Mouse (Mus musculus) megakaryocyte, embryonic 14.5 days (primary cell): Measurements from ENCODE around the gene Zfp385b. TPM values are rescaled to one million over a fixed set of nuclear protein-coding genes. Genes with fewer than 3 reads are reported as not detected.

Source experiments
- H3K27me3 ChIP-seq: replicated peaks from 2 replicates; pipeline ENCODE3; 2012; ENCODE audit warnings: inconsistent platforms
- H3K36me3 ChIP-seq: replicated peaks from 2 replicates; pipeline ENCODE3; 2012; ENCODE audit warnings: low read length, inconsistent platforms, mixed read lengths
- H3K4me1 ChIP-seq: 2 replicates; pipeline ENCODE4 v1.6.1; 2012; ENCODE audit warnings: inconsistent platforms
- H3K4me3 ChIP-seq: replicated peaks from 2 replicates; pipeline ENCODE3; 2012; ENCODE audit warnings: moderate library complexity, mild to moderate bottlenecking, inconsistent platforms
- H3K9me3 ChIP-seq: 2 replicates; pipeline ENCODE4 v1.6.1; 2012; ENCODE audit warnings: inconsistent platforms
- FLI1 ChIP-seq: IDR thresholded peaks from 2 replicates; pipeline ENCODE4 v1.6.1; 2012; ENCODE audit warnings: low read length, inconsistent platforms, mixed read lengths
- GATA1 ChIP-seq: IDR thresholded peaks from 3 replicates; pipeline ENCODE4 v1.6.1; 2012; ENCODE audit warnings: mixed read lengths, low read length, inconsistent platforms, borderline replicate concordance
- polyA plus RNA-seq: library from polyadenylated mRNA; stranded (reverse); fragments of >175 nt; gene quantifications from 2 replicates; pipeline ENCODE4 v1.2.3, GENCODE M21; 2012; ENCODE audit warnings: low replicate concordance; ENCODE audit not compliant: insufficient read depth

Gene Zfp385b
- polyA plus RNA-seq, 1 experiment: not detected

DNA sequence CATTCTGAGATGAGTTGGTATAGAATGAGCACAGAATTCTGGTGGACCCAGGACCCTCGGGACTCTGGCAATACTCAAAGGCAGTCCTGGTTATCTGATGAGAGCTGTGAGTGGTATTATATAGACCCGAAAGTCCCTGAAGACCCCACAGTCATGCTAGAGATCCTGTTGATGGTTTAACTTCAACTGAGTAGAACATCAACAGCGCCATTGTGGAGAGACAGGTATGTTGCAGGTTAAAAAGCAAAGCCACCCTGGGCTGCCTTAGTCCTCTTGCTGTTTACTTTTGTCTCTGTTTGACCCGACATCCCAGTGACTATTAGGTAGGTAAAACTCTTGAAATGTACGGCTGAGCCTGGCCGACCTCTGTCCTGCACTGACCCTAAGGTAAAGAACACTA is 431.3 kb downstream of the Zfp385b start:
- Histone ChIP-seq H3K27me3 (no peaks in the 10 kb centered on the region), H3K4me3 (no peak overlapping the region), H3K9me3 (peaks cover 7% of the 10 kb centered on the region), H3K36me3 (no peaks in the 10 kb centered on the region), H3K4me1 (no peaks in the 10 kb centered on the region)
- TF ChIP-seq FLI1 (no peak), GATA1 (no peak)

- H3K36me3 ChIP-seq: no peaks in the 10 kb centered on the region
- H3K9me3 ChIP-seq: peaks cover 6% of the 10 kb centered on the region; the same call in 1 of the 2 replicates
- no peaks in the 10 kb centered on the region for H3K4me1 ChIP-seq
- no peak for TF ChIP-seq FLI1
- TF ChIP-seq GATA1: no peak
- no peak overlapping the region for H3K4me3 ChIP-seq
- H3K27me3 ChIP-seq: no peaks in the 10 kb centered on the region
Observed at GRCm38 (mm10) chr2:77386515-77386914, 432.9 kb downstream of the Zfp385b start.

DNA sequence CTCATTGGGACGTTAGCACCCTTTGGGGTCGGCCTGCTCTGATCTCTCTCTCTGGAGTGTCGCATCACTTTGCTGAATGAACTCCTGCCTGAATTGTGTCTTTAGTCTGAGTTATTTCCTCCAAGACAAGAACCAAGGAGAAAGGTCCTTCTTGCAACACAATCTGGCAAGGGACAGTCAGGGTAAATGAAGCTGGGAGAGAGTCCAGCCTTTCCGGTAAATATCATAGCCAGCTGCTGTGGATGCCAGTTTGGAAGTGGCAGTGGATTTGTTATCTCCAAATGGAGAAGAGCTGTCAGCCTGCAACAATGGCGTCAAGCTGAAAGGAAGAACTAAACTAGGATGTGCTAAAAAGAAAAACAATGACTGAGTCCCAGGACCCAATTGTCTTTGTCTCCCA is 436.7 kb downstream of the Zfp385b start:
- Histone ChIP-seq H3K4me1 (no peaks in the 10 kb centered on the region), H3K9me3 (peaks cover 20% of the 10 kb centered on the region), H3K4me3 (no peak overlapping the region), H3K27me3 (no peaks in the 10 kb centered on the region), H3K36me3 (no peaks in the 10 kb centered on the region)
- TF ChIP-seq GATA1 (no peak), FLI1 (no peak)

DNA sequence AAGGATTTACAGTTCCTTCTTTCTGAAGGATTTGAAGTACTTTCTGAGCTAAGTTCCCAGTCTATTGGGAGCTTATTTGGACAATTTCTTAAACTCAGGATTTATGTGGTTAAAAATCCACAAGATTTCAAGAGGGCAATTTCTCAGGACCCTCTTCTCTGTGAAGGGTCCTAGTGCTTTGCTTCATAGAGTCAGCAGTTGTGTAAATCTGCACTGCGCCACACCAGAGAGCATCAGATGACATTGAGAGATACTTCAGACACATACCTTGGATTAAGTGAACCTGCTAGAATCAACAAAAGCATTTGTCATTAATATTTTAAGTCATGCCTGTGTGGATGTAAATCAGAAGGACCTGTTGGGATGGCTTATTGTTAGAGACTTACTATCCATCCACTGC is 439.5 kb downstream of the Zfp385b start:
- peaks cover 37% of the 10 kb centered on the region for H3K9me3 ChIP-seq
- H3K36me3 ChIP-seq: no peaks in the 10 kb centered on the region
- H3K4me1 ChIP-seq: no peaks in the 10 kb centered on the region
- TF ChIP-seq GATA1 (no peak), FLI1 (no peak)
- no peak overlapping the region for H3K4me3 ChIP-seq
- no peaks in the 10 kb centered on the region for H3K27me3 ChIP-seq

GRCm38 (mm10) chr2:77379332-77379731 is 440.1 kb downstream of the Zfp385b start:
- Histone ChIP-seq H3K4me3 (no peak overlapping the region), H3K27me3 (no peaks in the 10 kb centered on the region), H3K9me3 (peaks cover 37% of the 10 kb centered on the region), H3K36me3 (no peaks in the 10 kb centered on the region), H3K4me1 (no peaks in the 10 kb centered on the region)
- no peak for TF ChIP-seq GATA1
- no peak for TF ChIP-seq FLI1

DNA sequence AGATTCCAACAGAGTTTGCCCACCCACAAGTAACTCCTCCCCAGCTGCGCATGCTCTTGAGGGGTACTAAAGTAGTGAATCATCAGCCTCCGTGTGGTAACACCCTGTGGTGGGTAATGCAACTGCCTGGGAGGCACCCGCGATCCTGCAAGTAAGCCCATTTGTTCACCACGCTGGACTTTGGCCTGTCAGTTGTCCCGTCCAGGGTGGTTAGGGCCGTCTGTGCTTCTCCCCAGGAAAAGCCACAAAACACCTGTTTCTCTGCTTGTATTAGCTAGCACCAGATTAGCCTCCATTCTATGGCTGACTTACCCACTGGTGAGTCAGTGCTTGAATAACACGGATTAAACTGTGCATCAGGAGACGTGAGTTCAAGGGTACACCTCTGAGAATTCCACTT is 442.6 kb downstream of the Zfp385b start:
- Histone ChIP-seq H3K36me3 (no peaks in the 10 kb centered on the region), H3K4me3 (no peak overlapping the region), H3K9me3 (peaks cover 31% of the 10 kb centered on the region), H3K27me3 (no peaks in the 10 kb centered on the region), H3K4me1 (no peaks in the 10 kb centered on the region)
- no peak for TF ChIP-seq GATA1

- Histone ChIP-seq H3K9me3 (peaks cover 31% of the 10 kb centered on the region), H3K4me1 (no peaks in the 10 kb centered on the region), H3K36me3 (no peaks in the 10 kb centered on the region), H3K4me3 (no peak overlapping the region), H3K27me3 (no peaks in the 10 kb centered on the region)
- no peak for TF ChIP-seq FLI1
- TF ChIP-seq GATA1: no peak
Observed at GRCm38 (mm10) chr2:77375155-77375554, 444.3 kb downstream of the Zfp385b start.

GRCm38 (mm10) chr2:77369174-77369573 is 450.3 kb downstream of the Zfp385b start:
- Histone ChIP-seq H3K4me3 (no peak overlapping the region), H3K9me3 (peaks cover 15% of the 10 kb centered on the region), H3K4me1 (no peaks in the 10 kb centered on the region), H3K36me3 (no peaks in the 10 kb centered on the region), H3K27me3 (no peaks in the 10 kb centered on the region)
- TF ChIP-seq FLI1: no peak
- no peak for TF ChIP-seq GATA1

Other genes starting within 250 kb of the Zfp385b start
- 1.4 and 32.2 TPM in 2 replicates for gene Cwc22, start 126.7 kb upstream of the Zfp385b start, polyA plus RNA-seq